Mouse (Mus musculus): Measurements from ENCODE around the gene Tgtp2. TPM values are rescaled to one million over a fixed set of nuclear protein-coding genes. Genes with fewer than 3 reads are reported as not detected.
"Not testable (repeated sequence)": the region's sequence is repeated elsewhere in the genome, so short reads cannot be mapped to it uniquely, and the experiment has no call there.

Tgtp2 gene
- polyA plus RNA-seq, 1 experiment from 2014 or later: 1.2 TPM

DNA sequence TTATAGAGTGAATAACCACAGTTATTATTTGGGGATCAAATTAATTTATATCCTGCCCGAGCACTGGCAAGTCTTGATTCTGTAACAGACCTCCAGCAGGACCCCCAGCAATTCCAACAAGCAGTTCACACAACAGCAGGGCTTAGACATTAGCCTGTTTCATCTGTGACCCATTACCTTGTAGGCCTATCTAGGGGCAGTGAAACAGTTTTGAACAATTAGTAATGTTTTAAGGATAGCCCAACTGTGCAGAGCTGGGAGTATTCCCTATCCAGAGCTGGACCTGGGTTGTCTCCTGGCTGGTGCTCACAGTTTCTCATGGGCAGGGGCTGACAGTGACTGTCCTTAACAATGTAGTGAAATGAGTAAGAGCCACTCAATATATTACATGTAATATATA lies 13.0 kb upstream of the Tgtp2 start:
- Histone ChIP-seq H3K36me3 (ENCODE audit: control insufficient read depth, insufficient read depth, low read length) (no peaks in the 10 kb centered on the region), H3K4me2 (replicated peaks; ENCODE audit: low read depth) (no peak overlapping the region), H3K27me3 (ENCODE audit: control insufficient read depth, insufficient read depth, low read length) (no peaks in the 10 kb centered on the region), H3K9ac (ENCODE audit: low read length) (no peak overlapping the region), H3K4me1 (replicated peaks; ENCODE audit: control insufficient read depth, insufficient read depth) (no peaks in the 10 kb centered on the region), H3K9me3 (ENCODE audit: control insufficient read depth, low read length) (no peaks in the 10 kb centered on the region), H3K4me3 (ENCODE audit: low read depth, low read length) (no peak overlapping the region), H3K27ac (replicated peaks) (no peak overlapping the region)
- DNase-seq (ENCODE audit: low spot score) (no peak), ATAC-seq (ENCODE audit: low FRiP score, low TSS enrichment) (no peak)
- WGBS: 57% methylated on average over 1 of the region's 1 CpGs
- TF ChIP-seq CTCF (IDR thresholded peaks at IDR 0.05; ENCODE audit: low read depth) (no peak), EP300 (optimal IDR thresholded peaks at IDR 0.05) (no peak)

DNA sequence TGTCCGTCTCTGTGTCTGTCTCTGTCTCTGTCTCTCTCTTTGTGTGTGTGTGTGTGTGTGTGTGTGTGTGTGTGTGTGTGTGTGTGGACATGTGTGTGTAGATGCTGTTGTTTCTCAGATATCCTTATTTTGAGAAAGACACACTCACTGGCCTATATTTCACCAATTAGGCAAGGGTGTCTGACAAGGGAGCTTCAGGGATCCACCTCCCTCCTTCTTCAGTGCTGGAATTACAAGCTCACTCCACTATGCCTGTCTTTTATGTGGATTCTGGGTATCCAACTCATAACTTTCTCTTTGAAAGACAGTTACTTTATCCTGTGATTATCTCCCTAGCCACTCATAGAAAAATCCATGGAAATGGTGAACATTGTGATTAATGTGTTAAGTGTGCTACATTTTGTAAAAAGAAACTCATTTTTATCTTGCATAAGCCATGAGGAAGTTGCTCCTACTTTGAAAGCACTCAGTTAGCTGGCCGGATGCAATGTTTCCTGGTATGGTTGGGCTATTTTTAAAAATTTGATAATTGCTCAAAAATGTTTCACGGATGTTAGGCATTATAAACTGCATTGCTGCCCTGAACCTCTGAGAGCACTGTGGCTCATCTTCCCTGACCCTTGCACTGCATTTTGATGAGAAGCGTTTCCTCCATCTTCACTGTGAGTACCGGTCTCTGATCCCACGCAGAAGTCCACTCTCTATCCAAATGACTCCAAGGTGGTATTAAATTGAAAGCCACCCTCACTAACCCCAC lies 12.2 kb upstream of the Tgtp2 start, which contains the start of gene Ifi47:
TSS of gene Ifi47 (plus strand) at position 587 of the 757 bp plus-strand sequence.
- H3K4me3 ChIP-seq (ENCODE audit: low read depth, low read length); H3K36me3 ChIP-seq (ENCODE audit: control insufficient read depth, insufficient read depth, low read length); H3K4me2 ChIP-seq (replicated peaks; ENCODE audit: low read depth); H3K9me3 ChIP-seq (ENCODE audit: control insufficient read depth, low read length); H3K27ac ChIP-seq (replicated peaks); H3K27me3 ChIP-seq (ENCODE audit: control insufficient read depth, insufficient read depth, low read length); ATAC-seq (ENCODE audit: low FRiP score, low TSS enrichment); DNase-seq (ENCODE audit: low spot score); H3K9ac ChIP-seq (ENCODE audit: low read length); H3K4me1 ChIP-seq (replicated peaks; ENCODE audit: control insufficient read depth, insufficient read depth): not testable (repeated sequence)
- TF ChIP-seq CTCF (IDR thresholded peaks at IDR 0.05; ENCODE audit: low read depth): 0 out of 2 replicates have a peak, but pooled peaks have one; percentile 9
- WGBS: 59% methylated on average over 6 of the region's 6 CpGs

DNA sequence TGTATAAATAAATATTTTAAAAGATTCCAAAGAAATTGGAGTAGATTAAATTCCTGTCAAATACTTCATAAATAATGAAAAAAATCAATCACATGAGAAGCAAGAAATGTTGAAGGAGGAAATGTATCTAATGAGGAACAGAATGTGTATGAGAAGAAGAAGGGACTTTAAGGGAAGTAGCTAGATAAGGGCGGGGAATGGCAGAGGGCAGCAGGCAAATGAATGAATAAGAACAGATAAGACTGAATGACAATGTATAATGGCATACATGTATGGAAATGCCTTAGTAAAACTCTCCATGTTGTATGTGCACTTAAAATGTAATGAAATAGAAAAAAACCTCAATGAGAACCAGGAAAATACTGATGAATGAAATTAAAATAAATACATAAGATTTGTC lies 4.4 kb upstream of the Tgtp2 start:
- Histone ChIP-seq H3K27ac (replicated peaks) (no peak overlapping the region), H3K27me3 (ENCODE audit: control insufficient read depth, insufficient read depth, low read length) (no peaks in the 10 kb centered on the region), H3K9me3 (ENCODE audit: control insufficient read depth, low read length) (no peaks in the 10 kb centered on the region), H3K9ac (ENCODE audit: low read length) (no peak overlapping the region), H3K4me2 (replicated peaks; ENCODE audit: low read depth) (no peak overlapping the region), H3K4me3 (ENCODE audit: low read depth, low read length) (no peak overlapping the region), H3K4me1 (replicated peaks; ENCODE audit: control insufficient read depth, insufficient read depth) (no peaks in the 10 kb centered on the region), H3K36me3 (ENCODE audit: control insufficient read depth, insufficient read depth, low read length) (no peaks in the 10 kb centered on the region)
- ATAC-seq (ENCODE audit: low FRiP score, low TSS enrichment): no peak
- TF ChIP-seq EP300 (optimal IDR thresholded peaks at IDR 0.05) (no peak), CTCF (IDR thresholded peaks at IDR 0.05; ENCODE audit: low read depth) (no peak)
- 78% methylated on average over 1 of the region's 1 CpGs for WGBS
- no peak for DNase-seq (ENCODE audit: low spot score)

DNA sequence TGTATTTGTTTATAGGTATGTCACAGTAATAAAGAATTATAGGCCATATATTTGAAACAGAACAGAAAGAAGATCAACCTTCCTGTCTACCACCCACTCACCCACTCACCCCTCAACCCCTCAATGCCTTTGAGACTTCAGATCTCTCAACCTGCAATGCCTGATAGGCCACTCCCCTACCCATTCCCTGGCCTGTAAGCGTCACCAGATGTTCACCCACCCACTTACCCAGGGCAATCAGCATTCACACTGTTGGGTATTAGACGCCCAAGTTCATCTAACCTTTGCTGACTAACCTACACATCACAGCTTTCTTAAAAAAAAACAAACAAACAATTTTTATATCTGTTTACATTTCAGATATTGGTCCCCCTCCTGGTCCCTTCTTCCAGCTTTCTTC lies 2.1 kb downstream of the Tgtp2 start:
- DNase-seq (ENCODE audit: low spot score); ATAC-seq (ENCODE audit: low FRiP score, low TSS enrichment); H3K9me3 ChIP-seq (ENCODE audit: control insufficient read depth, low read length); H3K4me2 ChIP-seq (replicated peaks; ENCODE audit: low read depth); H3K27me3 ChIP-seq (ENCODE audit: control insufficient read depth, insufficient read depth, low read length); H3K9ac ChIP-seq (ENCODE audit: low read length); H3K27ac ChIP-seq (replicated peaks); H3K4me3 ChIP-seq (ENCODE audit: low read depth, low read length); H3K4me1 ChIP-seq (replicated peaks; ENCODE audit: control insufficient read depth, insufficient read depth); H3K36me3 ChIP-seq (ENCODE audit: control insufficient read depth, insufficient read depth, low read length): not testable (repeated sequence)
- 67% methylated on average over 1 of the region's 2 CpGs for WGBS

DNA sequence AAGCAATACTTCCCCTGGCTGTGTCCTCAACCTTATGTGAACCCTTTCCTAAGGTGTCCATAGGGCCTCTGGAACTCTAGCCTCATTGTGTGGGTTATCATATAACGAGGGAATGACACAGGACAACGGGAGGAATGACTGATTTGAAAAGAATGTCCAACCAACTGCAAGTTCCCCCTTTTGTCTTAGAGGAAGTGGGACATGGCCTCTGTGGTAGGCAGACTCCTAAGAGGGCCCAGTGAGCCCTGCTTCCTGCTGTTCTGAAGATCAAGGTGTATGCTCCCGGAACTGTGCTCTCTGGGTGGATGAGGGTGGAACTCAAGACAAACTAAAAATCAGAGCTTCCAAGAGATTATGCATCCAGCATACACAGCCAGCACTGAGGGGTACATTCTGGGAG lies 3.9 kb downstream of the Tgtp2 start:
- H3K4me1 ChIP-seq (replicated peaks; ENCODE audit: control insufficient read depth, insufficient read depth); H3K27me3 ChIP-seq (ENCODE audit: control insufficient read depth, insufficient read depth, low read length); H3K9ac ChIP-seq (ENCODE audit: low read length); ATAC-seq (ENCODE audit: low FRiP score, low TSS enrichment); H3K4me2 ChIP-seq (replicated peaks; ENCODE audit: low read depth); H3K36me3 ChIP-seq (ENCODE audit: control insufficient read depth, insufficient read depth, low read length); DNase-seq (ENCODE audit: low spot score); H3K9me3 ChIP-seq (ENCODE audit: control insufficient read depth, low read length); H3K27ac ChIP-seq (replicated peaks); H3K4me3 ChIP-seq (ENCODE audit: low read depth, low read length): not testable (repeated sequence)
- WGBS: 50% methylated on average over 2 of the region's 3 CpGs

DNA sequence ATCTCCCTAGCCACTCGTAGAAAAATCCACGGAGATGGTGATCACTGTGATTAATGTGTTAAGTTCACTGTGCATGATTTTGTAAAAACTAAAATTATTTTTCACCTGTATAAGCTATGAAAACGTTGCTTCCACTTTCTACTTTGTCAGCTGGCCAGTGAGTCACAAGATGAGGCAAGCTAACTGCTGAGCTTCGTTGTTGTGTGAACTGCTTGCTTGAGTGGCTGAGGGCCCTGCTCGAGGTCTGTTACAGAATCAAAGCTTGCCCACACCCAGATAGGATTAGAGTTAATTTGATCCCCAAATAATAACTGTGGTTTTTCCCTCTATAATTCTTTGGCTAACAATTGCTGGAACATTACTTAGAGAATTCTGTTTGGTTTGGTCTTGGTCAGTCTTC lies 12.1 kb downstream of the Tgtp2 start:
- not testable (repeated sequence) for H3K4me3 ChIP-seq (ENCODE audit: low read depth, low read length); H3K36me3 ChIP-seq (ENCODE audit: control insufficient read depth, insufficient read depth, low read length); H3K9ac ChIP-seq (ENCODE audit: low read length); DNase-seq (ENCODE audit: low spot score); H3K27ac ChIP-seq (replicated peaks); H3K27me3 ChIP-seq (ENCODE audit: control insufficient read depth, insufficient read depth, low read length); ATAC-seq (ENCODE audit: low FRiP score, low TSS enrichment); H3K4me1 ChIP-seq (replicated peaks; ENCODE audit: control insufficient read depth, insufficient read depth); H3K9me3 ChIP-seq (ENCODE audit: control insufficient read depth, low read length); H3K4me2 ChIP-seq (replicated peaks; ENCODE audit: low read depth)
- no CpG with 5 or more reads among the region's 5 CpGs for WGBS

DNA sequence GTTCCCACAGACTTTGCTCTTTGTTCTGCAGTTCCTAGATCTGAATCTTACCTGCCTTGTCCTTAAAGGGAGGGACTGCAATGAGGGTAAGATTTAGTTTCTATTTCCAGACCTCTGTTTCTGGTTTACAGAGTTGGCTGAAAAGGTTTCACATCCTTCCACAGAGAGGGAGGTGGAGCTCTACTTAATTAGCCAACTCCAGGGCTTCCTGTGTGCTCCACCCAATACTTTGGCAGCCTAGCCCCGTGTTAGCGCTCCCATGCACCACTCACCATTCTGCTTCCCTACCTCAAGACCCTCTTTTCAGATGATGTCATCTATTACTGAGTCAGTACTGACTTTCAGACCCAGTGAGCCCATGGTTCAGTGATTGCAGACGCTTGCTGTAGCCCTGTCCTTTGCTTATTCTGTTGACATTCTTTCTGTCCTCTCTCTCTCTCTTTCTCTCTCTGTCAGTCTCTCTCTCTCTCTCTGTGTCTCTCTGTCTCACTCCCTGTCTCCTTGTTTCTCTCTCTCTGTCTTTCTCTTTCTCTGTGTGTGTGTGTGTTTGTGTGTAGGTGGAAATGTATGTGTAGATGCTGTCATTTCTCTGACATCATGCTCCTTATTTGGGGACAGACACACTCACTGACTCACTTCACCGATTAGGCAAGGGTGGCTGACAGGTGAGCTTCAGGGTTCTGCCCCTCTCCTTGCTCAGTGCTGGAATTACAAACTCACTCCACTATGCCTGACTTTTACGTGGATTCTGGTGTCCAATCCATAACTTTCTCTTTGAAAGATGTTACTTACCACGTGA lies 12.7 kb downstream of the Tgtp2 start, which contains the start of gene 9930111J21Rik2:
TSS of gene 9930111J21Rik2 (minus strand) at position 150 of the 799 bp plus-strand sequence.
- not testable (repeated sequence) for H3K27me3 ChIP-seq (ENCODE audit: control insufficient read depth, insufficient read depth, low read length); H3K4me3 ChIP-seq (ENCODE audit: low read depth, low read length); H3K4me1 ChIP-seq (replicated peaks; ENCODE audit: control insufficient read depth, insufficient read depth); H3K9me3 ChIP-seq (ENCODE audit: control insufficient read depth, low read length); H3K27ac ChIP-seq (replicated peaks); H3K36me3 ChIP-seq (ENCODE audit: control insufficient read depth, insufficient read depth, low read length); DNase-seq (ENCODE audit: low spot score); H3K9ac ChIP-seq (ENCODE audit: low read length); H3K4me2 ChIP-seq (replicated peaks; ENCODE audit: low read depth)
- 50% methylated on average over 1 of the region's 6 CpGs for WGBS
- ATAC-seq (ENCODE audit: low FRiP score, low TSS enrichment): peak; percentile 38; the same call in 1 of the 2 replicates

DNA sequence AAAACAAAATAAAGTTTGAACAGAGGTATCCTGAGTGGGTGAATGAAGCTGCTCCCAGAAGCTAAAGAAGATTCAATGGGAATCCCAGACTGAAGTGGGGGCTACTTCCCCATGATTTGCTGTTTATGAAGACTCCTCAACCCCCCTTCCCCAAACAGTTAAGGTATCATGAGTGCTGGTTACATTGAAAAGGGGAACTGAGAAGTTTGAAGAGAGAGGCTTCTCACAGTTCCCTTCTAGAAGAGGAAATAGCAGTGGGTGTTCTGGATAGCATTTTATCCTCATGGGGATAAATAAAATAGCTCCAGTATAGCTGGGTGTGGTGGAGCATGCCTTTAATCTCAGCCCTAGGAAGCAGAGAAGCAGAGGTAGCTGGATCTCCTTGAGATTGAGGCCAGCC lies 13.9 kb downstream of the Tgtp2 start:
- not testable (repeated sequence) for ATAC-seq (ENCODE audit: low FRiP score, low TSS enrichment); H3K9me3 ChIP-seq (ENCODE audit: control insufficient read depth, low read length); DNase-seq (ENCODE audit: low spot score); H3K4me3 ChIP-seq (ENCODE audit: low read depth, low read length); H3K4me2 ChIP-seq (replicated peaks; ENCODE audit: low read depth); H3K27ac ChIP-seq (replicated peaks); H3K4me1 ChIP-seq (replicated peaks; ENCODE audit: control insufficient read depth, insufficient read depth); H3K36me3 ChIP-seq (ENCODE audit: control insufficient read depth, insufficient read depth, low read length); H3K27me3 ChIP-seq (ENCODE audit: control insufficient read depth, insufficient read depth, low read length); H3K9ac ChIP-seq (ENCODE audit: low read length)

Data from stomach, postnatal 0 days (tissue).